Mouse (Mus musculus): ENCODE measurements around the gene Olfr552.

DNA sequence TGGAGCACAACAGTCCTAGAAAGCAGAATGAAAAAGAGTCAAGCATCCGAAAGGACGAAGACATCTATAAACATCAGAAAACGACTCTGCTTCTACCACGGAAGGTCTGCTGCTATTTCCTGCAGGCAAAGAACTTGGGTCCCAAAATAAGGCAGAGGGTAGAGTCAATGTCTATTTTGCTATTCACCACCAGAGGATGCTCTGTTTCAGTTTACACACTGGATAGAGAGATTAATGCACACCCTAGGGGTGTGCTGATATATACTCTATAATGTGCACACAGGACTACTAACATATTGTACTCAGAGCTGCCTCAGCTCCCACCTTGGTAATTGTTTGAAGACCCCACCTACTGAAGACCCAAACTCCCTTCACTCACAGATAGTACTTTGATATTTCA, 31.4 kb upstream of the Olfr552 start:
- no peak for TF ChIP-seq POLR2A (IDR thresholded peaks at IDR 0.05; ENCODE audit: borderline replicate concordance, insufficient read depth, low read length)
- no peak for TF ChIP-seq CTCF (IDR thresholded peaks at IDR 0.05; ENCODE audit: borderline replicate concordance, insufficient read depth, low read depth, low read length)

Data from cerebellum, adult 2 months (tissue).